ENCODE assay signal across 16 mouse cellular contexts in genomic region chr11:84521071-84521390, GRCm38 (mm10). TPM values are rescaled to one million over a fixed set of nuclear protein-coding genes. Genes with fewer than 3 reads are reported as not detected.
A peak's percentile ranks its signal among the peaks of the same experiment; 100 is the strongest.
DNase-seq lines count a peak whose midpoint lies in the region; ATAC-seq and TF ChIP-seq lines count a peak whose summit lies in the region.
"Had no signal": no experiment of that assay in that cellular context is flagged by ENCODE, and none has a peak within 500 bp of the region (broad histone marks: within the 10 kb centered on the region; RNA-seq: fewer than 3 reads in every experiment).

No protein-coding gene starts in this region.

- ATAC-seq in hindbrain, embryonic 11.5 days (ENCODE audit: low FRiP score), result no peak
- no peak for ATAC-seq in hindbrain, postnatal 0 days
- ATAC-seq in neural tube, embryonic 11.5 days (ENCODE audit: insufficient read depth, low FRiP score, low TSS enrichment), result no peak
- no peak for ATAC-seq in intestine, embryonic 16.5 days

- H3K4me3 ChIP-seq in kidney, adult 2 months (ENCODE audit: insufficient read depth, low read depth, low read length), result peak overlapping the region; percentile 93
- H3K4me3 ChIP-seq in hindbrain, embryonic 11.5 days (ENCODE audit: low read depth, low read length), result peak overlapping the region; percentile 48
- peak overlapping the region; percentile 56 for H3K4me3 ChIP-seq in hindbrain, postnatal 0 days (ENCODE audit: low read length)
- H3K4me3 ChIP-seq in neural tube, embryonic 11.5 days (ENCODE audit: low read depth, low read length), result peak overlapping the region; percentile 53
- no peak overlapping the region for H3K4me3 ChIP-seq in intestine, embryonic 16.5 days (ENCODE audit: low read length)
- H3K4me3 ChIP-seq: embryonic facial prominence, embryonic 13.5 days; limb, embryonic 10.5 days had no signal

- 0 out of 2 replicates have a peak, but pooled peaks cover 2% of the 10 kb centered on the region for H3K27me3 ChIP-seq in kidney, adult 2 months (replicated peaks; ENCODE audit: control insufficient read depth, insufficient read depth, low read length)
- H3K27me3 ChIP-seq in hindbrain, embryonic 11.5 days (ENCODE audit: control insufficient read depth, insufficient read depth, low read length), result peaks cover 78% of the 10 kb centered on the region
- H3K27me3 ChIP-seq in hindbrain, postnatal 0 days (ENCODE audit: insufficient read depth, low read length), result peaks cover 25% of the 10 kb centered on the region
- H3K27me3 ChIP-seq in neural tube, embryonic 11.5 days (ENCODE audit: control insufficient read depth, insufficient read depth, low read length), result peaks cover 94% of the 10 kb centered on the region
- peaks cover 84% of the 10 kb centered on the region for H3K27me3 ChIP-seq in intestine, embryonic 16.5 days (replicated peaks; ENCODE audit: control insufficient read depth, insufficient read depth, low read length)

- 59% methylated on average over 3 of the region's 3 CpGs for WGBS in kidney, adult 2 months
- 16% methylated on average over 3 of the region's 3 CpGs for WGBS in hindbrain, embryonic 11.5 days
- 19% methylated on average over 3 of the region's 3 CpGs for WGBS in hindbrain, postnatal 0 days
- 14% methylated on average over 3 of the region's 3 CpGs for WGBS in neural tube, embryonic 11.5 days
- WGBS in intestine, embryonic 16.5 days, result 40% methylated on average over 3 of the region's 3 CpGs

- no peaks in the 10 kb centered on the region for H3K4me1 ChIP-seq in kidney, adult 2 months (ENCODE audit: control insufficient read depth, insufficient read depth, low read length)
- H3K4me1 ChIP-seq in hindbrain, embryonic 11.5 days (replicated peaks; ENCODE audit: control insufficient read depth, insufficient read depth, low read length), result no peaks in the 10 kb centered on the region; the same call in 1 of the 2 replicates
- peaks cover 1% of the 10 kb centered on the region; the same call in 1 of the 2 replicates for H3K4me1 ChIP-seq in hindbrain, postnatal 0 days (ENCODE audit: insufficient read depth, low read length)
- peaks cover 10% of the 10 kb centered on the region for H3K4me1 ChIP-seq in neural tube, embryonic 11.5 days (ENCODE audit: control insufficient read depth, insufficient read depth, low read length)
- H3K4me1 ChIP-seq in intestine, embryonic 16.5 days (ENCODE audit: control insufficient read depth, insufficient read depth, low read length), result peaks cover 14% of the 10 kb centered on the region

- no peak for TF ChIP-seq POLR2A in kidney, adult 2 months (IDR thresholded peaks at IDR 0.05; ENCODE audit: low read depth, low read length)

- DNase-seq in kidney, adult 2 months, result no peak
- DNase-seq in kidney, postnatal 36 days, result no peak
- peak; percentile 48 for DNase-seq in hindbrain, embryonic 11.5 days (ENCODE audit: low spot score)
- DNase-seq in hindbrain, postnatal 0 days (ENCODE audit: low spot score), result no peak
- no peak for DNase-seq in neural tube, embryonic 11.5 days (ENCODE audit: low spot score)
- no peak for DNase-seq in thymus, adult 18-20 months
- DNase-seq: adrenal gland, adult 2 months; gastrocnemius, postnatal 36 days; kidney, adult 8-10 months; layer of hippocampus, postnatal 36 days; lung, postnatal 36 days had no signal

- no peak overlapping the region for H3K27ac ChIP-seq in kidney, adult 2 months (ENCODE audit: insufficient read depth, low read depth, low read length)
- no peak overlapping the region for H3K27ac ChIP-seq in hindbrain, embryonic 11.5 days (ENCODE audit: low read depth, low read length)
- H3K27ac ChIP-seq in hindbrain, postnatal 0 days, result peak overlapping the region; percentile 77
- no peak overlapping the region for H3K27ac ChIP-seq in neural tube, embryonic 11.5 days (ENCODE audit: low read depth, low read length)
- H3K27ac ChIP-seq in intestine, embryonic 16.5 days (ENCODE audit: low read length), result no peak overlapping the region
- H3K27ac ChIP-seq: embryonic facial prominence, embryonic 13.5 days; limb, embryonic 10.5 days; liver, embryonic 14.5 days had no signal

- peak overlapping the region; percentile 76 for H3K9ac ChIP-seq in hindbrain, embryonic 11.5 days (ENCODE audit: low read depth, low read length)
- H3K9ac ChIP-seq in hindbrain, postnatal 0 days (replicated peaks; ENCODE audit: low read length), result peak overlapping the region; percentile 69
- peak overlapping the region; percentile 49 for H3K9ac ChIP-seq in neural tube, embryonic 11.5 days (ENCODE audit: low read length)
- H3K9ac ChIP-seq in intestine, embryonic 16.5 days (ENCODE audit: low read depth, low read length), result no peak overlapping the region
- H3K9ac ChIP-seq: embryonic facial prominence, embryonic 13.5 days; liver, embryonic 14.5 days had no signal

- H3K9me3 ChIP-seq in hindbrain, embryonic 11.5 days (ENCODE audit: control insufficient read depth, low read length), result no peaks in the 10 kb centered on the region
- no peaks in the 10 kb centered on the region for H3K9me3 ChIP-seq in hindbrain, postnatal 0 days (ENCODE audit: low read length)
- no peaks in the 10 kb centered on the region for H3K9me3 ChIP-seq in neural tube, embryonic 11.5 days (ENCODE audit: control insufficient read depth, low read length)
- H3K9me3 ChIP-seq in intestine, embryonic 16.5 days (ENCODE audit: control insufficient read depth, low read length), result 0 out of 2 replicates have a peak, but pooled peaks cover 2% of the 10 kb centered on the region
- H3K9me3 ChIP-seq: limb, embryonic 10.5 days had no signal

- no peak for TF ChIP-seq CTCF in kidney, adult 2 months (conservative IDR thresholded peaks at IDR 0.05; ENCODE audit: insufficient read depth, insufficient read length, low read depth, low read length)
- TF ChIP-seq CTCF in hindbrain, postnatal 0 days (IDR thresholded peaks at IDR 0.05; ENCODE audit: low read depth), result no peak

- H3K4me2 ChIP-seq in hindbrain, embryonic 11.5 days (replicated peaks; ENCODE audit: low read depth, low read length), result peak overlapping the region; percentile 45
- H3K4me2 ChIP-seq in hindbrain, postnatal 0 days (ENCODE audit: low read depth, low read length), result peak overlapping the region; percentile 68
- peak overlapping the region; percentile 39 for H3K4me2 ChIP-seq in neural tube, embryonic 11.5 days (ENCODE audit: low read depth)
- H3K4me2 ChIP-seq in intestine, embryonic 16.5 days (ENCODE audit: low read depth, low read length), result no peak overlapping the region
- H3K4me2 ChIP-seq: embryonic facial prominence, embryonic 13.5 days had no signal

- peaks cover 2% of the 10 kb centered on the region; the same call in 1 of the 2 replicates for H3K36me3 ChIP-seq in kidney, adult 2 months (ENCODE audit: control insufficient read depth, insufficient read depth, low read length)
- H3K36me3 ChIP-seq in hindbrain, embryonic 11.5 days (ENCODE audit: control insufficient read depth, insufficient read depth, low read length), result no peaks in the 10 kb centered on the region
- no peaks in the 10 kb centered on the region for H3K36me3 ChIP-seq in hindbrain, postnatal 0 days (ENCODE audit: insufficient read depth, low read length)
- no peaks in the 10 kb centered on the region for H3K36me3 ChIP-seq in neural tube, embryonic 11.5 days (ENCODE audit: control insufficient read depth, insufficient read depth, low read length)
- H3K36me3 ChIP-seq in intestine, embryonic 16.5 days (ENCODE audit: control insufficient read depth, insufficient read depth, low read length), result no peaks in the 10 kb centered on the region
- H3K36me3 ChIP-seq: embryonic facial prominence, embryonic 13.5 days; limb, embryonic 10.5 days had no signal

RNA-seq across cellular contexts. Expression of gene Lhx1, which starts 4.3 kb away (rescaled TPM):
- polyA plus RNA-seq in kidney, adult 2 months (2012; rRNA removed), result 12.8 and 16.7 TPM in 2 replicates
- 53.3 and 57.3 TPM in 2 replicates for polyA plus RNA-seq in hindbrain, embryonic 11.5 days (2014; fragmentation: Nextera tagmentation; extraction: Ambion mirVana)
- 49.7 and 52.0 TPM in 2 replicates for total RNA-seq in hindbrain, postnatal 0 days (2014; rRNA removed)
- 28.9 and 32.0 TPM in 2 replicates for polyA plus RNA-seq in hindbrain, postnatal 0 days (2015; fragmentation: Nextera tagmentation; extraction: Ambion mirVana)
- polyA plus RNA-seq in neural tube, embryonic 11.5 days (2014; fragmentation: Nextera tagmentation; extraction: Ambion mirVana), result 42.4 and 46.3 TPM in 2 replicates
- 0.12 and 0.18 TPM in 2 replicates for polyA plus RNA-seq in intestine, embryonic 16.5 days (2015; fragmentation: Nextera tagmentation; extraction: Ambion mirVana)
- total RNA-seq: adrenal gland, adult 2 months; gastrocnemius, postnatal 36 days had no signal
- polyA plus RNA-seq: adrenal gland, adult 2 months; heart, postnatal 0 days; liver, embryonic 14.5 days had no signal

RNA-seq across cellular contexts. Expression of gene Aatf, which starts 7.7 kb away (rescaled TPM):
- 6.5 and 12.7 TPM in 2 replicates for polyA plus RNA-seq in kidney, adult 2 months (2012; rRNA removed)
- polyA plus RNA-seq in hindbrain, embryonic 11.5 days (2014; fragmentation: Nextera tagmentation; extraction: Ambion mirVana), result 59.9 and 64.5 TPM in 2 replicates
- 17.2 and 36.0 TPM in 2 replicates for total RNA-seq in hindbrain, postnatal 0 days (2014; rRNA removed)
- 42.7 and 44.4 TPM in 2 replicates for polyA plus RNA-seq in hindbrain, postnatal 0 days (2015; fragmentation: Nextera tagmentation; extraction: Ambion mirVana)
- 54.4 and 55.8 TPM in 2 replicates for polyA plus RNA-seq in neural tube, embryonic 11.5 days (2014; fragmentation: Nextera tagmentation; extraction: Ambion mirVana)
- 58.0 and 63.6 TPM in 2 replicates for polyA plus RNA-seq in intestine, embryonic 16.5 days (2015; fragmentation: Nextera tagmentation; extraction: Ambion mirVana)

Comparison
In these comparisons a context has a peak if more than half of its experiments do, and no peak if none do; other contexts are left out.
1. RNA of gene Lhx1, which starts 4.3 kb away (polyA plus RNA-seq): 53.3 to 57.3 TPM in hindbrain, embryonic 11.5 days, 42.4 to 46.3 TPM in neural tube, embryonic 11.5 days, 28.9 to 32.0 TPM in hindbrain, postnatal 0 days and 12.8 to 16.7 TPM in kidney, adult 2 months; 0.12 to 0.18 TPM in intestine, embryonic 16.5 days; every median in the first group is over 10 times any median in the second.